Mouse (Mus musculus) midbrain, embryonic 11.5 days (tissue): ENCODE data around the gene Prss57. TPM values are rescaled to one million over a fixed set of nuclear protein-coding genes. Genes with fewer than 3 reads are reported as not detected.

Source experiments
- ATAC-seq: fragments of 200-750 bp; cut with Nextera tagmentation; 2 replicates; pipeline ENCODE4 v1.8.0; 2017; ENCODE audit warnings: moderate TSS enrichment, moderate library complexity; ENCODE audit not compliant: low FRiP score
- DNase-seq: peaks from one replicate; pipeline ENCODE4 v3.0.0; 2015; ENCODE audit warnings: low spot score; ENCODE audit errors: missing footprints
- H3K27ac ChIP-seq: fragments of 300-500 bp; sonication (generic); 2 replicates; pipeline ENCODE4 v1.5.1; 2014; ENCODE audit warnings: low read depth, low read length
- H3K27me3 ChIP-seq: fragments of 300-500 bp; sonication (generic); 2 replicates; pipeline ENCODE4 v1.6.1; 2014; ENCODE audit warnings: mild to moderate bottlenecking, low read length, moderate library complexity, mixed read lengths; ENCODE audit not compliant: control insufficient read depth, insufficient read depth
- H3K36me3 ChIP-seq: fragments of 300-500 bp; sonication (generic); 2 replicates; pipeline ENCODE4 v1.6.1; 2014; ENCODE audit warnings: mild to moderate bottlenecking, low read length, moderate library complexity, mixed read lengths; ENCODE audit not compliant: control insufficient read depth, insufficient read depth
- H3K4me1 ChIP-seq: fragments of 300-500 bp; sonication (generic); 2 replicates; pipeline ENCODE4 v1.6.1; 2014; ENCODE audit warnings: low read length; ENCODE audit not compliant: control insufficient read depth, insufficient read depth
- H3K4me2 ChIP-seq: fragments of 300-500 bp; sonication (generic); 2 replicates; pipeline ENCODE4 v1.6.1; 2014; ENCODE audit warnings: mild to moderate bottlenecking, moderate library complexity
- H3K4me3 ChIP-seq: fragments of 300-500 bp; sonication (generic); 2 replicates; pipeline ENCODE4 v1.5.1; 2014; ENCODE audit warnings: low read depth, low read length
- H3K9ac ChIP-seq: fragments of 300-500 bp; sonication (generic); 2 replicates; pipeline ENCODE4 v1.6.1; 2014; ENCODE audit warnings: low read length
- H3K9me3 ChIP-seq: fragments of 300-500 bp; sonication (generic); 2 replicates; pipeline ENCODE4 v1.6.1; 2016; ENCODE audit warnings: low read length; ENCODE audit not compliant: control insufficient read depth
- WGBS: fragments of 180-500 bp; shearing (Covaris S2); extraction: QIAGEN DNeasy Blood & Tissue Kit; methylation state at CpG from one replicate; pipeline ENCODE4 v1.1.7; 2014; 5-methylcytosine and 5-hydroxymethylcytosine counted together
- polyA plus RNA-seq: library from polyadenylated mRNA; unstranded; fragments of >200 nt; fragmentation: Nextera tagmentation; extraction: Ambion mirVana; gene quantifications from 2 replicates; pipeline ENCODE4 v1.2.1, GENCODE M21; 2014

Gene Prss57
- polyA plus RNA-seq, 1 experiment from 2014 or later: 0.10 TPM

DNA sequence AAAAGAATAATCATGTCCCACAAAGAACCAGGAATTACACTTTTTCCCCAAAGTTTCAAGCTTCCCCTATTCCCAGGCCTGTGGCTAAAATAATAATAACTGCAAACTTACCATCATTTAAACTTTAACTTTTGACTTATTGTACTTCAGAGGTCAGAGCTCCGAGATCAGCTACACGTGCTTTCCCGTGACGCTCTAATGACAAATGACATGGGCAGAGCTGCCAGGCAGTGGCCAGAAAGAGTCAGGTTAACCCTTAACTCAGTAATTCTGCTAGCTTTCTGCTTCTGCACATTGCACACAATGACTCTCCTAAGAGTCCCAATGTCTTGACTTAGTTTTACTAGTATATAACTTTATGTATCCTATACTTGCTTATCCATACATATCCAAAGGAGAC lies 21.4 kb downstream of the Prss57 start:
- no peak for DNase-seq
- Histone ChIP-seq H3K9me3 (no peaks in the 10 kb centered on the region), H3K4me3 (no peak overlapping the region), H3K9ac (no peak overlapping the region), H3K36me3 (no peaks in the 10 kb centered on the region), H3K4me1 (peaks cover 22% of the 10 kb centered on the region), H3K27ac (no peak overlapping the region), H3K27me3 (no peaks in the 10 kb centered on the region), H3K4me2 (no peak overlapping the region)
- WGBS: 63% methylated on average over 4 of the region's 4 CpGs
- no peak for ATAC-seq

GRCm38 (mm10) chr10:79768400-79768799 lies 22.4 kb downstream of the Prss57 start:
- Histone ChIP-seq H3K9me3 (no peaks in the 10 kb centered on the region), H3K4me3 (no peak overlapping the region), H3K9ac (no peak overlapping the region), H3K4me2 (no peak overlapping the region), H3K36me3 (no peaks in the 10 kb centered on the region), H3K4me1 (peaks cover 22% of the 10 kb centered on the region), H3K27me3 (no peaks in the 10 kb centered on the region), H3K27ac (no peak overlapping the region)
- no peak for ATAC-seq
- DNase-seq: peak; percentile 98
- 2% methylated on average over 5 of the region's 5 CpGs for whole genome bisulfite sequencing

DNA sequence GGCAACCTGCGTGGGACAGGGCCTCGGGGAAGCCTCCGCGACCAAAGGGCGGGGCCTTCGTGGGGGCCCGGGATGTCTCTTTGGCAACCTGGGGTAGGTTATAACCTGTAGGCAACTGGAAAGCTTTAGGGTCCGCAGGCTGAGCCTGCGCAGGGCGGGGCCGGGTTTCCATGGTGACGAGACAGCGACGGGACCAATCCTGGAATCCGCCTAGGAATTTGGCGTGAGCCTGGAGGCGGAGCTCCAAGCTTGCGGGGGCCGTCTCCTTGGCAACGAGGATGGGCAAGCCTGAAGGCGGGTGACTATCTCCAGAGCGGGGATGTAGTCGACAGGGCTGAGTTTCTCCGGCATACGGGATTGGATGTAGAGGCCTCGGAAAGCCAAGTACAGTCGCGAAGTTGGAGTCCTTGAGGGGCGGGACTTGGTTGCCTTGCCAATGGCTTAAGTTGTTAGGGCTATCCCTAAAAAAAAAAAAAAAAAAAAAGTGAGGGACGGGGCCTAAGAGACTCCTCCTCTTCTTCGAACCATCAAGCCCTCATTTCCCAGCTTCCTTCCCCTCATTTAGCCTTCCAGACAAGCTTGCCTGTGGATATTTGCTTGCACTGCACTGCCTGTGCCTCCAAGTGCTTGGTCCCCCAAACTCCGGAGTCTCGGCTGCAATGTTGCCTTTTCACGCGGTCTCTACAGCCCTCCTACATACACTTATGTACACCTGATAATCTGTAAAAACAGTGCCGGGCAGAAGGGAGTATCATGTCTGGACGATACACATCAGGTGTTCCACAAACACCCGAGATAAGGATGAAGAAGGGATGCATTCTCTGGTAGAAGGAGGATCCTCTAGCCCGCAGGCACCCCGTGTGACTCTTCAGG lies 23.2 kb downstream of the Prss57 start:
- 13% methylated on average over 40 of the region's 40 CpGs for WGBS

DNA sequence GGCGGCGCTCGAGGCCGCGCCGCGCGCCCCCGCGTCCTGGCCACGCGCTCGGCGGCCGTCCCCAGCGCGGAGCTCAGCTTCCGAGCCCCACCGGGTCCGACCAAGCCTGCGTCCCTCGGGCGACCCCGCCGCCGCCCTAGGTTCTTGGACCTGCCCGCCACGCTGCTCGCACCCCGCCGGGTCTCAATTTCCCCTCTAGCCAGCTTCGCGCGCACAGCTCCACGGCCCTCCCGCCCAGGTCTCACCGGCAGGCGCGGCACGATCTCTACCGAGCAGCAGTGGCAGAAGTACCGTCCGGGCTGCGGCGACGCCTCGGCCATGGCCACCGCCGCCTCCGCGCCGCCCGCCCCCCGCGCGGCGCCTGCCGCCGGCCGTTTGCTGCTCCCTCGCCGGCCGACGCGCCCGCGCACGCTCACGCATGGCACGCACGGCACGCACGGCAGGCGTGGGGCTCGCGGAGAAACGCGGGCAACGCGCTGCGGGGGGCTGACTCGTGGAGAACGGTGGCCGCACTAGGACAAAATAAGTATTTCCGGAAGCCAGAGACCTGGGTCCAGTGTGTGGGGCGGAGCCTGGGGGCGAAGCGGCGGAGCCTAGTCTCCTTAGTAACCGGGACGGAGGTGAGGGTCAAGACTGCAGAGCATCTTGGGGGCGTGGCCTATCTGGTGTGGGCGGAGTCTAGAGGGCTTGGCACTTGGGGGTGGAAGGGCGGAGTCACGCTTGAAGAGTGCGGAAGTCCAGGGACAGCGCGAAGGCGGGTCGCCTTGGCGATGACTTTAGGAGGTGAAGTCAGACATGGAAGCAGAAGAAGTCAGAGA lies 24.0 kb downstream of the Prss57 start, which contains the start of gene Rnf126:
Gene Rnf126 (minus strand): TSS at position 445 of the 818 bp plus-strand sequence.
- H3K27ac ChIP-seq: peak within 1 kb of the TSS; percentile 78
- no peaks in the 10 kb centered on the region for H3K27me3 ChIP-seq
- H3K9ac ChIP-seq: peak within 1 kb of the TSS; percentile 97
- peaks cover 22% of the 10 kb centered on the region for H3K4me1 ChIP-seq
- no peaks in the 10 kb centered on the region for H3K9me3 ChIP-seq
- H3K36me3 ChIP-seq: peaks cover 5% of the 10 kb centered on the region; the same call in 1 of the 2 replicates
- DNase-seq (peak; percentile 100), ATAC-seq (peak; percentile 92)
- H3K4me3 ChIP-seq: peak within 1 kb of the TSS; percentile 97
- under 1% methylated on average over 82 of the region's 101 CpGs for WGBS
- peak within 1 kb of the TSS; percentile 95 for H3K4me2 ChIP-seq

More for the DNA sequence above, 23.2 kb downstream of the Prss57 start:
- peak overlapping the region; percentile 95 for H3K4me2 ChIP-seq
- peak overlapping the region; percentile 97 for H3K4me3 ChIP-seq
- no peaks in the 10 kb centered on the region for H3K9me3 ChIP-seq
- ATAC-seq (peak; percentile 88), DNase-seq (peak; percentile 99)
- peak overlapping the region; percentile 97; the same call in 1 of the 2 replicates for H3K9ac ChIP-seq
- no peaks in the 10 kb centered on the region for H3K27me3 ChIP-seq
- peak overlapping the region; percentile 78 for H3K27ac ChIP-seq
- H3K4me1 ChIP-seq: peaks cover 22% of the 10 kb centered on the region
- no peaks in the 10 kb centered on the region for H3K36me3 ChIP-seq

- Histone ChIP-seq H3K4me1 (peaks cover 22% of the 10 kb centered on the region), H3K4me2 (peak overlapping the region; percentile 95), H3K4me3 (peak overlapping the region; percentile 97), H3K9me3 (no peaks in the 10 kb centered on the region), H3K36me3 (peaks cover 12% of the 10 kb centered on the region), H3K9ac (peak overlapping the region; percentile 97), H3K27me3 (no peaks in the 10 kb centered on the region), H3K27ac (peak overlapping the region; percentile 78)
- WGBS: 12% methylated on average over 13 of the region's 16 CpGs
- no peak for ATAC-seq
- DNase-seq: no peak
These were observed 24.7 kb downstream of the Prss57 start for GRCm38 (mm10) chr10:79766001-79766507.

DNA sequence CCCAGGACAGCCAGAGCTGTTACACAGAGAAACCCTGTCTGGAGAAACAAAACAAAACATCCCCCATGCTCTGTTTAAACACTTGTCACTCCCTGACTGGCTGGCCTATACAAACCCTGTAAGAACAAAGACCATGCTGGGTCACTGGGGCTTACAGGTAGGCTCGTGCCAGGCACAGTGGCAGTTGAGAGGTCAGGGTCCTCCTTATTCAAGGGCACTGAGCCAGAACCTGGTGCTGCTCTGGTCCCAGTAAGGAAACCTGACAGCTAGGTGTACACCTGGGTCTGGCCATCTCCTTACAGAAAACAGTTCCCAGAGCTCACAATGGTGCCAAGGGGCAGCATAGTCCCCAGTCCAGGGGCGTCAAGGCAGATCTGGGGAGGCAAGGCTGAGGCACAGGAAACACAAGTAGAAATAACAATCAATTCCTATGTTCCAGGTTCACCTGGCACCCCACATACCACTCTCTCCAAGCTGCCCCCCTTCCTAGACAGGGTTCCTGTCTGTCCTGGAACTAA lies 25.5 kb downstream of the Prss57 start:
- Histone ChIP-seq H3K4me1 (peaks cover 22% of the 10 kb centered on the region), H3K27me3 (no peaks in the 10 kb centered on the region), H3K9ac (peak overlapping the region; percentile 97), H3K9me3 (no peaks in the 10 kb centered on the region), H3K4me2 (peak overlapping the region; percentile 95), H3K4me3 (peak overlapping the region; percentile 97), H3K27ac (no peak overlapping the region), H3K36me3 (peaks cover 17% of the 10 kb centered on the region)
- no peak for ATAC-seq
- 64% methylated on average over 2 of the region's 2 CpGs for WGBS
- DNase-seq: no peak

- Histone ChIP-seq H3K9ac (peak overlapping the region; percentile 5; the same call in 1 of the 2 replicates), H3K4me3 (no peak overlapping the region), H3K27me3 (no peaks in the 10 kb centered on the region), H3K9me3 (no peaks in the 10 kb centered on the region), H3K27ac (no peak overlapping the region), H3K36me3 (peaks cover 18% of the 10 kb centered on the region), H3K4me1 (peaks cover 22% of the 10 kb centered on the region), H3K4me2 (no peak overlapping the region)
- ATAC-seq: no peak
- DNase-seq: no peak
- 87% methylated on average over 7 of the region's 7 CpGs for WGBS
These were observed 26.5 kb downstream of the Prss57 start for GRCm38 (mm10) chr10:79764234-79764633.

DNA sequence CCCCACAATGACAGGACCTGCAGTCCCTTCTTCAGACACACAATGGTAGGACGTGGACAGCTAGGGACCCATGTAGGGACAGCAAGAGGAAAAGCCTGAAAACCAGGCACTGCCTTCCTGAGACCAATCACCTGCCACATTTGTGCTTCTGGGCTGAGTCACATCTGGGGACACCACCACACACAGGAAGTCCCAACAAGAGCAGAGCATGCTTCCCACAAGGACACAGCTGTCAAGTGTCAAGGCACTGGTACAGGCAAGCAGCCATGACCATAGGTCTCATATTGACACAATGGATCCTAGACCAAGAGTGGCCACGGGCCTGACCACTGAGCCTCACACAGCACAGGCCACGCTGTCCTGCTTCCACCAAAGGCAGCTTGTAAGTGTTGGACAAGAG lies 27.9 kb downstream of the Prss57 start:
- no peaks in the 10 kb centered on the region for H3K9me3 ChIP-seq
- H3K27me3 ChIP-seq: no peaks in the 10 kb centered on the region
- no peak for ATAC-seq
- DNase-seq: no peak
- H3K4me1 ChIP-seq: peaks cover 19% of the 10 kb centered on the region
- 86% methylated on average over 3 of the region's 3 CpGs for WGBS
- H3K27ac ChIP-seq: no peak overlapping the region
- no peak overlapping the region for H3K4me3 ChIP-seq
- no peak overlapping the region for H3K4me2 ChIP-seq
- H3K9ac ChIP-seq: no peak overlapping the region
- peaks cover 31% of the 10 kb centered on the region for H3K36me3 ChIP-seq
